Mouse (Mus musculus) subcutaneous adipose tissue, adult 2 months (tissue): Measurements from ENCODE around the gene Fdxacb1. TPM values are rescaled to one million over a fixed set of nuclear protein-coding genes. Genes with fewer than 3 reads are reported as not detected.

Experiments
- polyA plus RNA-seq: library from polyadenylated mRNA; depleted of rRNA; stranded (reverse); fragments of >200 nt; gene quantifications from 2 replicates; pipeline ENCODE4 v1.2.3, GENCODE M21; 2012; ENCODE audit warnings: low replicate concordance; rRNA removed

Fdxacb1 gene
- 4.9 and 6.3 TPM in 2 replicates for polyA plus RNA-seq

DNA sequence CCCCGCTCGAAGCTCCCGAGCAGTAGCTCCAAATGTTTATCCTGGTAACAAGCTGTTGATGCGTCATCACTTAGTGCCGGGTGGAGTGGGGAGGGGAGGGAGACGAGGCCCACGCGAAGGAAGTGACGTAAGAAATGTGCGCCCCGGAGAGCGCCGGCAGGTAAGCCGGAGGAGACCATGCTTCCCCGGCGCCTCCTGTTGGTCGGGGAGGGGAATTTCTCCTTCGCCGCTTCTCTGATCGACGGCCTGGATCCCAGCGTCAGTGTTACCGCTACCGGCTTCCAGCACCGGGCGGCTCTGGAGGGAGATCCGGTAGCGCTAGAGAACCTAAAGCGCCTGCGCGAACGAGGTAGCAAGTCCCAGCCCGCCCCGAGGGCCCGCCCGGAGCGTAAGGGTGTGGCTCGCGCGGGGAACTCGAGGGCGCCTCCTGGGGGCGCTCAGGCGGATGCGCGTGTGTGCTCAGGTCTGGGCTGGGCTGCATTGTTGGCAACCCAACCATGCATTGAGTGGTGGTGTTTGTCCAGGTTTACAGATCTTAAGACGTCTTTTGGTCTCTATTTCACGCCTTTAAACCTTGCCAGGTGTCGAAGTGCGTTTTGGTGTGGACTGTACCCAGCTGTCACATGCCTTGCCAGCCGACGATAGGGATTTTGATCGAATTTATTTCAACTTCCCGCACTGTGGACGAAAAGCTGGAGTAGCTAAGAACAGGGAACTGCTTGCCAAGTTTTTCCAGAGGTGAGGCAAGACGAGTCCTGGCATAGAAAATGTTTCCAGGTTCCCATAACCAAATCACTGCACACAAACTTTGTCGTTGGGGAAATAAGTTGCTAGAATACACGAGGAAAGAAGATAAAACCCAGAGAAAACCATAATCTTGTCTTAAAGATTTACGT is at the start of gene Fdxacb1:
Gene Fdxacb1, plus strand, starts transcription at position 130 of the 896 bp plus-strand sequence.

DNA sequence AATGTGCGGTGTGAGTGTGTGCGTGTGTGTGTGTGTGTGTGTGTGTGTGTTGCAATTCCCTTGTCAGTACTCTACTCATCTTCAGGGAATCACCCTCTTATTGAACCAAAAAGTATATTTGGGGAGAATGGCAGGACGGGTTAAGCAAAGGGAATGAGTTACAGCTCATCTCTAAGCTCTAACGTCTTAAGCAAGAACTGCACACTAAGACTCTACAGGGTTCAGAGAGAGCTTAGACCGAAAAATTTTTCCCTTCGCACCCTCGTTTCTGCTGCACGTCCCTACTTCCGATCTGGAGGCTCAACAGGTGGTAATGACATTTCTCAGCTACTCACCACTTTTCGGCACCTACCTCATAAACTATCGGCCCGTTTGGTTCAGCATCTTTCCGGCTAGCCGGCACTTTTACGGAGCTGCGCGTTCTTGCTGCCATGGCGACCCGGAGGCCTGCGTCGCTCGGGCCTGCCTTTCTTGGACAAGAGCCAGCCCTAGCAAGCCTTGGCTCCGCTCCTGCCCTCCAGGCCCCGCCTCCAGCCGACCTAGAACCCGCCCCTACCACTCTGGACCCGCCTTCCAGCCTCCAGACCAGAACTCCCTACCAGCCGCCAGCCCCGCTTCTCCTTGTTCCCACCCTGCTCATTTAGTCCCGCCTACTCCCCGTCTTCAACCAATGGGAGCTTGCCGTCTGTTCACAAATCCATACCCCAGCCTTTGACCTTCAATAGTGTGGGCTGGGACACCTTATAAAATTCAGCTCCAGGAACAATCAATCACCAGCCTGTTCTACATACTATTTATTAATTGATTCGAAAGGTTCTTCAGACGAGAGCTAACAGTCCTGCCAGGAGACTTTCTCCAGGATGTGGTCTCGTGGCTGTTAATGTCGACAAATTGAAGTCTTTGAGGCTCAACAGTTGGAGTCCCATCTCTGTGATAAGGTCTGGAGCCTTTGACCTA is 28.8 kb upstream of the Fdxacb1 start, which contains the start of gene Dixdc1:
Gene Dixdc1, minus strand, starts transcription at position 604 of the 957 bp plus-strand sequence.

GRCm38 (mm10) chr9:50746214-50746677 is 21.8 kb upstream of the Fdxacb1 start, which contains the start of gene 2310030G06Rik:
Gene 2310030G06Rik (minus strand): TSS chr9:50746536.

DNA sequence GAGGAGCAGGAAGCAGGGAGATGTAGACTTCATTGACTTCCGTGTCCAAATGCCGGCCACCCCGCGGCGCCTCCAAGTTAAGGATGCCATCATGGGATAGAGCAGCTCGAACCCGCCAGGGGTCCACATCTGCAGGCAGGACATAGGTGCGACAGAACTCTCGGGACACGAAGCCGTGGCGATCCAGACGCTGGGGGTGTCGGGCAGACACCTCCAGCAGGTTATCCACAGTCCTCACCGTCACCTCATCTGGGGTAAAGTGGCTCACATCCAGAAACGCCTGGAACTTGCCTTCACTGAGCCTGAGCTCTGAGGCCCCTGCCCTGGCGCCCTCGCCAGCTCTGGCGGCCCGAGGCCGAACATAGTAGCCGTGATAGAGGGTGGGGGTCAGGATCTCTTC is 16.7 kb upstream of the Fdxacb1 start, which contains the start of gene Cryab:
Gene Cryab, plus strand, starts transcription at position 3 of the 400 bp plus-strand sequence.

DNA sequence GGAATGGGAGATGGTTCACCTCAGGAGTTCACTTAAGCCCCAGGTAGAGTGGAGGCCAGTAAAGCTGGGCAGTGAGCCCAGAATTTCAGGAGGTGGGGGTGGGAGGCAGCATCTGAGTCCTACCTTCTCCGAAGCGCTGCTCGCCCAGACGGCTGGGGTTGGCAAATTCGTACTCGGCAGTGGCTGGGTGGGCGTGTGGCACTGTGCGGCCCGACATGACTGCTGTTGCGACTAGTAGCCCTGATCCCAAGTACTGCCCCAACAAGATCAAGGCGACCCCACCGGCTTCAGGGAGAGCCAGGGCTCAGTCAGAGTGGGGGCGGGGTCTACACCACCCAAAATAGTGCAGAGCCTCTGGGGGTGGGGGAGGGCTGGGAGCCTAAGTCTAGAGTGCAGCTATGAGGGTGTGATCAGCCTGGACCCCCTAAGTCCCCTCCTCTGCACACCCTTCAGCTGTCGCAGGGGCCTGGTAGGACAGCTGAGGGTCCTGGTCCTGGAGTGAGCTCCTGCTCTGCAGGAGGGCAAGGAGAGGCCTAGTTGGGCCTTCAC is 15.9 kb upstream of the Fdxacb1 start, which contains the start of gene Hspb2:
Gene Hspb2, minus strand, starts transcription at position 301 of the 549 bp plus-strand sequence.

DNA sequence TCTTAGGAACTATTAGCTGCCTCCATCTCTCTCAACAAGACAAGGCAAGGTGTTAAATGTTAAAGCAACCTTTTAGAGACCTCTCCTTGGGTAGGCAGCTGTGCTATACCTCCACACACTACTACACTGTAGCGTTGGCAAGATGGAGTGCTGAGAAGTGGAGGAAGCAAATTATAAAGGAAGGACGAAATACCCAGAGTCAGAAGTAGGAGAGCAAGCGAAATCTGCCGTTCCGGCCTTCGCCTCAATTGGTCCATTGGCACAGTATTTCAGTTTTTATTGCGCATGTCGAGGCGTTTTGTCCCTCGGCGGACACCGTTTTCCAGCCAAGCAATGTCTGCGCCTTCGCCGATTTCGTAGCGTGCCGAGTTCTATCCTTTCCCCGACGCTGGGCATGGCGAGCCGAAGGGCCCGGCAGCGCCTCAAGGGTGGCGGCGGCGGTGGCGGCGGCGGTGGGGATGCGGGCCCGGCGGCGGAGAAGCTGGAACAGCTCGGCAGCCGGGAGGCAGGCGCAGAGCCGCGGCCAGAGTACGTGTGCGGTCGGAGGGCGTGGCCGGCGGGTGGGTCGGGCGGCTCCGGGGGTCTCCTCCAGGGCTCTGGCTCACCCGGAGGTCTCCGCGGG is 7.1 kb downstream of the Fdxacb1 start, which contains the start of the genes Alg9 and 1110032A03Rik:
Gene Alg9, plus strand, starts transcription at position 29 of the 622 bp plus-strand sequence.
Gene 1110032A03Rik, minus strand, starts transcription at position 530 of the 622 bp plus-strand sequence.

Other genes starting within 250 kb of the Fdxacb1 start
- gene Pts, start 239.5 kb upstream of the Fdxacb1 start, polyA plus RNA-seq, result 40.9 and 51.6 TPM in 2 replicates
- 4.6 TPM in 2 replicates for gene Il18, start 213.4 kb upstream of the Fdxacb1 start, polyA plus RNA-seq
- 0.36 and 1.1 TPM in 2 replicates for gene Bco2, start 213.1 kb upstream of the Fdxacb1 start, polyA plus RNA-seq
- gene Tex12, start 206.9 kb upstream of the Fdxacb1 start, polyA plus RNA-seq, result not detected in 2 replicates
- 236 and 403 TPM in 2 replicates for gene Sdhd, start 164.4 kb upstream of the Fdxacb1 start, polyA plus RNA-seq
- gene Timm8b, start 164.3 kb upstream of the Fdxacb1 start, polyA plus RNA-seq, result 196 and 264 TPM in 2 replicates
- gene Pih1d2, start 150.9 kb upstream of the Fdxacb1 start, polyA plus RNA-seq, result 1.5 and 1.8 TPM in 2 replicates
- 4.9 and 8.5 TPM in 2 replicates for gene Nkapd1, start 150.8 kb upstream of the Fdxacb1 start, polyA plus RNA-seq
- 75.0 and 100 TPM in 2 replicates for gene Dlat, start 108.5 kb upstream of the Fdxacb1 start, polyA plus RNA-seq
- 3.5 and 9.6 TPM in 2 replicates for gene Dixdc1, start 28.7 kb upstream of the Fdxacb1 start, polyA plus RNA-seq
- gene 2310030G06Rik, start 21.7 kb upstream of the Fdxacb1 start, polyA plus RNA-seq, result 1.7 and 5.9 TPM in 2 replicates
- gene Cryab, start 16.9 kb upstream of the Fdxacb1 start, polyA plus RNA-seq, result 144 and 503 TPM in 2 replicates
- gene Hspb2, start 15.9 kb upstream of the Fdxacb1 start, polyA plus RNA-seq, result 24.6 and 27.1 TPM in 2 replicates
- 38.9 and 56.4 TPM in 2 replicates for gene Alg9, start 6.8 kb downstream of the Fdxacb1 start, polyA plus RNA-seq
- gene 1110032A03Rik, start 7.3 kb downstream of the Fdxacb1 start, polyA plus RNA-seq, result 70.3 and 191 TPM in 2 replicates
- 41.3 and 58.5 TPM in 2 replicates for gene Ppp2r1b, start 77.1 kb downstream of the Fdxacb1 start, polyA plus RNA-seq
- gene Sik2, start 240.8 kb downstream of the Fdxacb1 start, polyA plus RNA-seq, result 91.9 and 189 TPM in 2 replicates